Mouse (Mus musculus): ENCODE measurements around the gene Rab3gap1. TPM values are rescaled to one million over a fixed set of nuclear protein-coding genes. Genes with fewer than 3 reads are reported as not detected.
A peak's percentile ranks its signal among the peaks of the same experiment; 100 is the strongest.

Rab3gap1 gene
- total and polyA plus RNA-seq, 2 experiments from 2014 or later: 22.7 to 43.9 TPM

- no peak overlapping the region for H3K4me3 ChIP-seq (ENCODE audit: low read depth, low read length)
- no peak for TF ChIP-seq CTCF (IDR thresholded peaks at IDR 0.05; ENCODE audit: low read depth)
- TF ChIP-seq EP300 (IDR thresholded peaks at IDR 0.05; ENCODE audit: low read depth): no peak
- no peaks in the 10 kb centered on the region for H3K27me3 ChIP-seq (ENCODE audit: control insufficient read depth, insufficient read depth, low read length)
- no peak overlapping the region for H3K9ac ChIP-seq (replicated peaks; ENCODE audit: low read depth, low read length)
- DNase-seq (ENCODE audit: low spot score) (no peak), ATAC-seq (ENCODE audit: insufficient read depth, low read depth) (no peak)
- H3K27ac ChIP-seq (ENCODE audit: low read depth): no peak overlapping the region
- H3K4me1 ChIP-seq (ENCODE audit: control insufficient read depth, insufficient read depth): peaks cover 3% of the 10 kb centered on the region; the same call in 1 of the 2 replicates
- 90% methylated on average over 2 of the region's 2 CpGs for WGBS
- peaks cover 72% of the 10 kb centered on the region for H3K36me3 ChIP-seq (replicated peaks; ENCODE audit: control insufficient read depth, insufficient read depth, low read length)
- no peak overlapping the region for H3K4me2 ChIP-seq (ENCODE audit: low read depth, low read length)
- no peaks in the 10 kb centered on the region for H3K9me3 ChIP-seq (replicated peaks; ENCODE audit: control insufficient read depth, low read length)
These were observed 64.8 kb downstream of the Rab3gap1 start for GRCm38 (mm10) chr1:127933405-127933804.

GRCm38 (mm10) chr1:127934322-127934721 lies 65.7 kb downstream of the Rab3gap1 start:
- Histone ChIP-seq H3K27ac (ENCODE audit: low read depth) (no peak overlapping the region), H3K9me3 (replicated peaks; ENCODE audit: control insufficient read depth, low read length) (no peaks in the 10 kb centered on the region), H3K4me3 (ENCODE audit: low read depth, low read length) (no peak overlapping the region), H3K4me2 (ENCODE audit: low read depth, low read length) (no peak overlapping the region), H3K27me3 (ENCODE audit: control insufficient read depth, insufficient read depth, low read length) (no peaks in the 10 kb centered on the region), H3K36me3 (replicated peaks; ENCODE audit: control insufficient read depth, insufficient read depth, low read length) (peaks cover 77% of the 10 kb centered on the region), H3K9ac (replicated peaks; ENCODE audit: low read depth, low read length) (no peak overlapping the region), H3K4me1 (ENCODE audit: control insufficient read depth, insufficient read depth) (peaks cover 3% of the 10 kb centered on the region; the same call in 1 of the 2 replicates)
- no peak for TF ChIP-seq EP300 (IDR thresholded peaks at IDR 0.05; ENCODE audit: low read depth)
- TF ChIP-seq CTCF (IDR thresholded peaks at IDR 0.05; ENCODE audit: low read depth): no peak
- DNase-seq (ENCODE audit: low spot score) (no peak), ATAC-seq (ENCODE audit: insufficient read depth, low read depth) (no peak)
- WGBS: 93% methylated on average over 5 of the region's 5 CpGs

GRCm38 (mm10) chr1:127937277-127937676 lies 68.7 kb downstream of the Rab3gap1 start:
- H3K4me1 ChIP-seq (ENCODE audit: control insufficient read depth, insufficient read depth): peaks cover 3% of the 10 kb centered on the region; the same call in 1 of the 2 replicates
- no peak overlapping the region for H3K27ac ChIP-seq (ENCODE audit: low read depth)
- DNase-seq (ENCODE audit: low spot score): peak; percentile 30
- no peak overlapping the region for H3K4me3 ChIP-seq (ENCODE audit: low read depth, low read length)
- WGBS: 54% methylated on average over 8 of the region's 8 CpGs
- peaks cover 83% of the 10 kb centered on the region for H3K36me3 ChIP-seq (replicated peaks; ENCODE audit: control insufficient read depth, insufficient read depth, low read length)
- H3K9me3 ChIP-seq (replicated peaks; ENCODE audit: control insufficient read depth, low read length): no peaks in the 10 kb centered on the region
- H3K9ac ChIP-seq (replicated peaks; ENCODE audit: low read depth, low read length): no peak overlapping the region
- peak; percentile 78 for ATAC-seq (ENCODE audit: insufficient read depth, low read depth)
- TF ChIP-seq EP300 (IDR thresholded peaks at IDR 0.05; ENCODE audit: low read depth) (no peak), CTCF (IDR thresholded peaks at IDR 0.05; ENCODE audit: low read depth) (peak; percentile 32; the same call in 1 of the 2 replicates)
- no peak overlapping the region for H3K4me2 ChIP-seq (ENCODE audit: low read depth, low read length)
- no peaks in the 10 kb centered on the region for H3K27me3 ChIP-seq (ENCODE audit: control insufficient read depth, insufficient read depth, low read length)

- no peak for TF ChIP-seq CTCF (IDR thresholded peaks at IDR 0.05; ENCODE audit: low read depth)
- no peak for TF ChIP-seq EP300 (IDR thresholded peaks at IDR 0.05; ENCODE audit: low read depth)
- WGBS: 92% methylated on average over 10 of the region's 10 CpGs
- DNase-seq (ENCODE audit: low spot score): no peak
- H3K4me2 ChIP-seq (ENCODE audit: low read depth, low read length): no peak overlapping the region
- H3K9ac ChIP-seq (replicated peaks; ENCODE audit: low read depth, low read length): no peak overlapping the region
- no peaks in the 10 kb centered on the region for H3K9me3 ChIP-seq (replicated peaks; ENCODE audit: control insufficient read depth, low read length)
- H3K27ac ChIP-seq (ENCODE audit: low read depth): no peak overlapping the region
- peaks cover 77% of the 10 kb centered on the region for H3K36me3 ChIP-seq (replicated peaks; ENCODE audit: control insufficient read depth, insufficient read depth, low read length)
- no peak overlapping the region for H3K4me3 ChIP-seq (ENCODE audit: low read depth, low read length)
- H3K4me1 ChIP-seq (ENCODE audit: control insufficient read depth, insufficient read depth): no peaks in the 10 kb centered on the region
- no peaks in the 10 kb centered on the region for H3K27me3 ChIP-seq (ENCODE audit: control insufficient read depth, insufficient read depth, low read length)
- ATAC-seq (ENCODE audit: insufficient read depth, low read depth): no peak
These were observed 73.7 kb downstream of the Rab3gap1 start for GRCm38 (mm10) chr1:127942231-127942630.

- no peaks in the 10 kb centered on the region for H3K9me3 ChIP-seq (replicated peaks; ENCODE audit: control insufficient read depth, low read length)
- TF ChIP-seq CTCF (IDR thresholded peaks at IDR 0.05; ENCODE audit: low read depth) (no peak), EP300 (IDR thresholded peaks at IDR 0.05; ENCODE audit: low read depth) (no peak)
- no peak overlapping the region for H3K27ac ChIP-seq (ENCODE audit: low read depth)
- no peak overlapping the region for H3K4me2 ChIP-seq (ENCODE audit: low read depth, low read length)
- H3K9ac ChIP-seq (replicated peaks; ENCODE audit: low read depth, low read length): no peak overlapping the region
- H3K36me3 ChIP-seq (replicated peaks; ENCODE audit: control insufficient read depth, insufficient read depth, low read length): peaks cover 64% of the 10 kb centered on the region
- no peaks in the 10 kb centered on the region for H3K27me3 ChIP-seq (ENCODE audit: control insufficient read depth, insufficient read depth, low read length)
- no peak overlapping the region for H3K4me3 ChIP-seq (ENCODE audit: low read depth, low read length)
- ATAC-seq (ENCODE audit: insufficient read depth, low read depth): no peak
- H3K4me1 ChIP-seq (ENCODE audit: control insufficient read depth, insufficient read depth): no peaks in the 10 kb centered on the region
- 86% methylated on average over 6 of the region's 6 CpGs for WGBS
- no peak for DNase-seq (ENCODE audit: low spot score)
These were observed 74.9 kb downstream of the Rab3gap1 start for GRCm38 (mm10) chr1:127943516-127943915.
